Comparison of ENCODE assay signal across 8 mouse cellular contexts in genomic region chr2:65667590-65668436, GRCm38 (mm10). TPM values are rescaled to one million over a fixed set of nuclear protein-coding genes. Genes with fewer than 3 reads are reported as not detected.
DNase-seq lines count a peak whose midpoint lies in the region; ATAC-seq lines count a peak whose summit lies in the region.

No protein-coding gene starts in this region.

- DNase-seq in cerebellum, adult 9-11 months = peak; percentile 53
- DNase-seq in cerebellum, adult 8-10 months = no peak
- DNase-seq in neural tube, embryonic 11.5 days (ENCODE audit: low spot score) = no peak
- DNase-seq in neural tube, embryonic 10.5 days (ENCODE audit: extremely low spot score, low spot score) = no peak
- no peak for DNase-seq in c-Kit-positive CD71-positive TER-119-positive erythroid progenitor cells, embryonic 14.5 days (ENCODE audit: low spot score)
- no peak for DNase-seq in frontal cortex, postnatal 14 days (ENCODE audit: low spot score in 2 of 2)
- no peak for DNase-seq in thymus, adult 18-20 months

- no peaks in the 10 kb centered on the region for H3K4me1 ChIP-seq in neural tube, embryonic 11.5 days (ENCODE audit: control insufficient read depth, insufficient read depth, low read length)
- H3K4me1 ChIP-seq in liver, embryonic 12.5 days = no peaks in the 10 kb centered on the region

- peak; percentile 62 for ATAC-seq in neural tube, embryonic 11.5 days (ENCODE audit: insufficient read depth, low FRiP score, low TSS enrichment)
- no peak for ATAC-seq in liver, embryonic 12.5 days

- no peaks in the 10 kb centered on the region for H3K36me3 ChIP-seq in neural tube, embryonic 11.5 days (ENCODE audit: control insufficient read depth, insufficient read depth, low read length)
- no peaks in the 10 kb centered on the region for H3K36me3 ChIP-seq in liver, embryonic 12.5 days

- WGBS in neural tube, embryonic 11.5 days = 58% methylated on average over 18 of the region's 18 CpGs
- 47% methylated on average over 18 of the region's 18 CpGs for WGBS in liver, embryonic 12.5 days (ENCODE audit: insufficient replicate concordance)

- H3K27ac ChIP-seq in neural tube, embryonic 11.5 days (ENCODE audit: low read depth, low read length) = no peak overlapping the region
- no peak overlapping the region for H3K27ac ChIP-seq in liver, embryonic 12.5 days

- H3K9me3 ChIP-seq in neural tube, embryonic 11.5 days (ENCODE audit: control insufficient read depth, low read length) = no peaks in the 10 kb centered on the region
- H3K9me3 ChIP-seq in liver, embryonic 12.5 days (replicated peaks) = no peaks in the 10 kb centered on the region

- H3K4me3 ChIP-seq in neural tube, embryonic 11.5 days (ENCODE audit: low read depth, low read length) = peak overlapping the region; percentile 14; the same call in 1 of the 2 replicates
- peak overlapping the region; percentile 13; the same call in 1 of the 2 replicates for H3K4me3 ChIP-seq in liver, embryonic 12.5 days

- H3K27me3 ChIP-seq in neural tube, embryonic 11.5 days (ENCODE audit: control insufficient read depth, insufficient read depth, low read length) = no peaks in the 10 kb centered on the region
- no peaks in the 10 kb centered on the region; the same call in 1 of the 2 replicates for H3K27me3 ChIP-seq in liver, embryonic 12.5 days (replicated peaks)

- no peak overlapping the region for H3K9ac ChIP-seq in neural tube, embryonic 11.5 days (ENCODE audit: low read length)
- no peak overlapping the region for H3K9ac ChIP-seq in liver, embryonic 12.5 days

- H3K4me2 ChIP-seq in neural tube, embryonic 11.5 days (ENCODE audit: low read depth) = peak overlapping the region; percentile 26
- H3K4me2 ChIP-seq in liver, embryonic 12.5 days = peak overlapping the region; percentile 45

RNA-seq across cellular contexts. Expression of gene Scn2a, which starts 47.2 kb away (rescaled TPM):
- polyA plus RNA-seq in neural tube, embryonic 11.5 days (2014; fragmentation: Nextera tagmentation; extraction: Ambion mirVana) = 10.4 and 11.4 TPM in 2 replicates
- polyA plus RNA-seq in liver, embryonic 12.5 days (2016; fragmentation: Nextera tagmentation; extraction: Ambion mirVana) = 0.25 and 0.57 TPM in 2 replicates
